Mouse (Mus musculus) forebrain, embryonic 10.5 days (tissue): ENCODE measurements around the gene Sdk1. TPM values are rescaled to one million over a fixed set of nuclear protein-coding genes. Genes with fewer than 3 reads are reported as not detected.
A peak's percentile ranks its signal among the peaks of the same experiment; 100 is the strongest.

ENCODE experiments used
- DNase-seq: peaks from one replicate; pipeline ENCODE4 v3.0.0-alpha.2; 2017; ENCODE audit warnings: low spot score; ENCODE audit errors: extremely low spot score
- H3K27ac ChIP-seq: fragments of 300-500 bp; sonication (generic); 2 replicates; pipeline ENCODE4 v1.5.1; 2016; ENCODE audit warnings: mild to moderate bottlenecking
- H3K27me3 ChIP-seq: fragments of 300-500 bp; sonication (generic); 2 replicates; pipeline ENCODE4 v1.6.1; 2016; ENCODE audit warnings: mild to moderate bottlenecking; ENCODE audit not compliant: poor library complexity, severe bottlenecking
- H3K36me3 ChIP-seq: fragments of 300-500 bp; sonication (generic); replicated peaks from 2 replicates; pipeline ENCODE4 v1.6.1; 2016; ENCODE audit warnings: mild to moderate bottlenecking, moderate library complexity
- H3K4me1 ChIP-seq: fragments of 300-500 bp; sonication (generic); 2 replicates; pipeline ENCODE4 v1.6.1; 2016
- H3K4me3 ChIP-seq: fragments of 300-500 bp; sonication (generic); 2 replicates; pipeline ENCODE4 v1.5.1; 2016; ENCODE audit warnings: mild to moderate bottlenecking, moderate library complexity
- H3K9me3 ChIP-seq: fragments of 300-500 bp; sonication (generic); 2 replicates; pipeline ENCODE4 v1.6.1; 2016; ENCODE audit warnings: mild to moderate bottlenecking, moderate library complexity
- WGBS: fragments of 180-500 bp; shearing (Covaris S2); methylation state at CpG from one replicate; pipeline ENCODE4 v1.1.7; 2016; 5-methylcytosine and 5-hydroxymethylcytosine counted together
- polyA plus RNA-seq: library from polyadenylated mRNA; unstranded; fragments of >200 nt; fragmentation: Nextera tagmentation; extraction: Ambion mirVana; gene quantifications from 2 replicates; pipeline ENCODE4 v1.2.1, GENCODE M21; 2016

The Sdk1 gene
- polyA plus RNA-seq, 1 experiment from 2014 or later, result 0.58 TPM

GRCm38 (mm10) chr5:141980746-141981145 is 739.5 kb downstream of the Sdk1 start:
- no peak for DNase-seq
- Histone ChIP-seq H3K36me3 (no peaks in the 10 kb centered on the region), H3K27me3 (no peaks in the 10 kb centered on the region), H3K9me3 (no peaks in the 10 kb centered on the region), H3K27ac (no peak overlapping the region), H3K4me1 (no peaks in the 10 kb centered on the region), H3K4me3 (no peak overlapping the region)
- 88% methylated on average over 6 of the region's 6 CpGs for WGBS

GRCm38 (mm10) chr5:141984322-141984721 is 743.0 kb downstream of the Sdk1 start:
- Histone ChIP-seq H3K9me3 (no peaks in the 10 kb centered on the region), H3K4me3 (no peak overlapping the region), H3K27me3 (no peaks in the 10 kb centered on the region), H3K4me1 (no peaks in the 10 kb centered on the region), H3K27ac (no peak overlapping the region), H3K36me3 (no peaks in the 10 kb centered on the region)
- 84% methylated on average over 4 of the region's 4 CpGs for WGBS
- no peak for DNase-seq

GRCm38 (mm10) chr5:141985003-141985402 is 743.7 kb downstream of the Sdk1 start:
- H3K36me3 ChIP-seq, result no peaks in the 10 kb centered on the region
- WGBS, result 9% methylated on average over 8 of the region's 8 CpGs
- DNase-seq, result peak; percentile 73

GRCm38 (mm10) chr5:141985551-141985950 is 744.3 kb downstream of the Sdk1 start:
- no peaks in the 10 kb centered on the region for H3K9me3 ChIP-seq
- no peaks in the 10 kb centered on the region for H3K27me3 ChIP-seq
- H3K4me1 ChIP-seq, result no peaks in the 10 kb centered on the region
- 89% methylated on average over 4 of the region's 4 CpGs for WGBS
- no peak for DNase-seq
- no peak overlapping the region for H3K4me3 ChIP-seq
- no peaks in the 10 kb centered on the region for H3K36me3 ChIP-seq
- H3K27ac ChIP-seq, result no peak overlapping the region

More at GRCm38 (mm10) chr5:141985003-141985402, 743.7 kb downstream of the Sdk1 start:
- H3K27ac ChIP-seq, result no peak overlapping the region
- H3K4me3 ChIP-seq, result no peak overlapping the region
- H3K9me3 ChIP-seq, result no peaks in the 10 kb centered on the region
- no peaks in the 10 kb centered on the region for H3K27me3 ChIP-seq
- H3K4me1 ChIP-seq, result no peaks in the 10 kb centered on the region

- H3K4me3 ChIP-seq, result no peak overlapping the region
- H3K4me1 ChIP-seq, result no peaks in the 10 kb centered on the region
- H3K27me3 ChIP-seq, result no peaks in the 10 kb centered on the region
- H3K9me3 ChIP-seq, result no peaks in the 10 kb centered on the region
- H3K36me3 ChIP-seq, result no peaks in the 10 kb centered on the region
- no peak overlapping the region for H3K27ac ChIP-seq
- 9% methylated on average over 1 of the region's 1 CpGs for WGBS
- DNase-seq, result no peak
Measured at GRCm38 (mm10) chr5:141987287-141987799, 746.1 kb downstream of the Sdk1 start.

- H3K9me3 ChIP-seq, result no peaks in the 10 kb centered on the region
- no peaks in the 10 kb centered on the region for H3K27me3 ChIP-seq
- no peaks in the 10 kb centered on the region for H3K36me3 ChIP-seq
- DNase-seq, result no peak
- no peak overlapping the region for H3K4me3 ChIP-seq
- no peaks in the 10 kb centered on the region for H3K4me1 ChIP-seq
- H3K27ac ChIP-seq, result no peak overlapping the region
- WGBS, result 84% methylated on average over 5 of the region's 5 CpGs
Measured at GRCm38 (mm10) chr5:141988685-141989084, 747.4 kb downstream of the Sdk1 start.

GRCm38 (mm10) chr5:141994192-141994591 is 752.9 kb downstream of the Sdk1 start:
- no peaks in the 10 kb centered on the region for H3K36me3 ChIP-seq
- 85% methylated on average over 3 of the region's 3 CpGs for WGBS
- H3K4me1 ChIP-seq, result no peaks in the 10 kb centered on the region
- no peaks in the 10 kb centered on the region for H3K27me3 ChIP-seq
- no peaks in the 10 kb centered on the region for H3K9me3 ChIP-seq
- H3K27ac ChIP-seq, result no peak overlapping the region
- H3K4me3 ChIP-seq, result no peak overlapping the region
- DNase-seq, result no peak

- H3K4me1 ChIP-seq, result no peaks in the 10 kb centered on the region
- no peaks in the 10 kb centered on the region for H3K27me3 ChIP-seq
- H3K27ac ChIP-seq, result no peak overlapping the region
- H3K36me3 ChIP-seq, result no peaks in the 10 kb centered on the region
- H3K9me3 ChIP-seq, result no peaks in the 10 kb centered on the region
- DNase-seq, result no peak
- WGBS, result 96% methylated on average over 1 of the region's 1 CpGs
- H3K4me3 ChIP-seq, result no peak overlapping the region
Measured at GRCm38 (mm10) chr5:142000247-142000646, 759.0 kb downstream of the Sdk1 start.

GRCm38 (mm10) chr5:142001131-142001530 is 759.8 kb downstream of the Sdk1 start:
- no peak overlapping the region for H3K27ac ChIP-seq
- H3K36me3 ChIP-seq, result no peaks in the 10 kb centered on the region
- H3K9me3 ChIP-seq, result no peaks in the 10 kb centered on the region
- 74% methylated on average over 6 of the region's 6 CpGs for WGBS
- H3K4me3 ChIP-seq, result no peak overlapping the region
- DNase-seq, result no peak
- H3K27me3 ChIP-seq, result no peaks in the 10 kb centered on the region
- H3K4me1 ChIP-seq, result no peaks in the 10 kb centered on the region

- no peak overlapping the region for H3K4me3 ChIP-seq
- no peaks in the 10 kb centered on the region for H3K36me3 ChIP-seq
- no peak overlapping the region for H3K27ac ChIP-seq
- H3K4me1 ChIP-seq, result no peaks in the 10 kb centered on the region
- H3K27me3 ChIP-seq, result no peaks in the 10 kb centered on the region
- H3K9me3 ChIP-seq, result no peaks in the 10 kb centered on the region
- no peak for DNase-seq
- WGBS, result 90% methylated on average over 3 of the region's 3 CpGs
Measured at GRCm38 (mm10) chr5:142001973-142002372, 760.7 kb downstream of the Sdk1 start.

- no peak for DNase-seq
- WGBS, result 19% methylated on average over 3 of the region's 3 CpGs
Measured at GRCm38 (mm10) chr5:142010189-142010588, 768.9 kb downstream of the Sdk1 start.

GRCm38 (mm10) chr5:142017001-142017400 is 775.7 kb downstream of the Sdk1 start:
- Histone ChIP-seq H3K9me3 (no peaks in the 10 kb centered on the region), H3K27me3 (no peaks in the 10 kb centered on the region), H3K4me1 (no peaks in the 10 kb centered on the region), H3K4me3 (no peak overlapping the region), H3K27ac (no peak overlapping the region), H3K36me3 (no peaks in the 10 kb centered on the region)
- WGBS, result 88% methylated on average over 7 of the region's 7 CpGs
- DNase-seq, result no peak

More at GRCm38 (mm10) chr5:142010189-142010588, 768.9 kb downstream of the Sdk1 start:
- H3K36me3 ChIP-seq, result no peaks in the 10 kb centered on the region
- H3K9me3 ChIP-seq, result no peaks in the 10 kb centered on the region
- peaks cover 16% of the 10 kb centered on the region for H3K4me1 ChIP-seq
- no peak overlapping the region for H3K4me3 ChIP-seq
- H3K27me3 ChIP-seq, result no peaks in the 10 kb centered on the region
- no peak overlapping the region for H3K27ac ChIP-seq

GRCm38 (mm10) chr5:142022877-142023580 is 781.7 kb downstream of the Sdk1 start:
- no peaks in the 10 kb centered on the region for H3K9me3 ChIP-seq
- no peaks in the 10 kb centered on the region for H3K27me3 ChIP-seq
- H3K36me3 ChIP-seq, result no peaks in the 10 kb centered on the region
- H3K4me3 ChIP-seq, result no peak overlapping the region
- WGBS, result 67% methylated on average over 4 of the region's 4 CpGs
- no peaks in the 10 kb centered on the region for H3K4me1 ChIP-seq
- no peak for DNase-seq
- H3K27ac ChIP-seq, result no peak overlapping the region
